Mouse (Mus musculus): ENCODE data around the gene Cbwd1.

Gene Cbwd1

DNA sequence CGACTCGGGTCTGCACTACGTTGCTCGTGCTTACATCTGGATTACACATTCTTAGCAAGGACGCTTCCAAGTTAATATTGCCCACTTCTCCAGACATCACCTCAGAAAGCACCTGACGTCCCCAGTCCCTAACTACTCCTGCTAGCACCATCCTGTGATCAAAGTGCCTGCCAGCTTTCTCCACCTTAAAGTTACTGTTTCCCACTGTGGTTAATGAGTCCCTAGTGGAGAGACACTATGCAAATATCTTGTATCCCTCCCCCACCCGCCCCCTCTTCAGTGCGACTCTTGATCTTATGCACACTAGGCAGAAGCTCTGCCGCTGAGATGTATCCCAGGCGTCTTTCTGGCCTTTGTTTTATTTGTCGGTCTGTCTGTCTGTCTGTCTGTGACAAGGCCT, 16.6 kb upstream of the Cbwd1 start:
- DNase-seq (ENCODE audit: low read depth, low spot score) = no peak

- DNase-seq (ENCODE audit: low read depth, low spot score) = no peak
Observed at GRCm38 (mm10) chr19:24972701-24973390, 11.4 kb upstream of the Cbwd1 start.

- DNase-seq (ENCODE audit: low read depth, low spot score) = no peak
Observed at GRCm38 (mm10) chr19:24971307-24971706, 9.9 kb upstream of the Cbwd1 start.

DNA sequence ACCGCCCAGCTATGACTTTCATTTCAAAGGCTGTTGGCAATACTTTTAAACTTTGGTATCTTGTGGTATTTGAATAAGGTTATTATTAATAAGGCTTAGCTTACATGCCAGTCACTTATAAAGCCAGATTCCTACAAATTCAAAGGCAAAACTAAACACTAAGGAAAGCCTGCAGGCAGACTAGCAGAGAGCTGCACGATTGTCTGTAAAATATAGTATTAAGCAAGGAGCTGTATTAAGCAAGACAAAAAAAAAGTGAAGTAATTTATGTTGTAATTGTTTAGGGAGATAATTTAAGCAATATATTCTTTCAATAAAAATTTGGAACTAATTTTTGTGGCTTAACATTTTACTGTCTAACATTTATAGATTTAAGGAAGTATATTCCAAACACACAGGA, 5.5 kb upstream of the Cbwd1 start:
- no peak for DNase-seq (ENCODE audit: low read depth, low spot score)

DNA sequence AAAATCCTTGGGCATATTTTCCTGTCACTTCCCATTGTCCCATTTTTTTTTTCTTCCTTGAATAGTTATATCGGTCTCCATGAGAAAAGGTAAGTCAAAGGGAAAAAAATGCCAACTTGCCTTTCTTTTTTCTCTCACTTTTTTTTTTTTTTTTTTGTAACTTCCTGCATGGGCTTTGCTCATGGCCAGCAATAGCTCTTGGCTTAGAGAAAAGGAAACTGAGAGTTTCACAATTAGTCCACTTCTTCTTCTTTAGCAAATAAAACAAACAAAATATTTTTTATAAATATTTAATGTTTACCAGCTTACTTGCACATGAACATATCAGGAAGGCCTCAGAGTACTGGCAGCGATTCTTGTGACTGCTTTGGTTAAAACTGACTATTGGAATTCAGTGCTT, 4.8 kb upstream of the Cbwd1 start:
- no peak for DNase-seq (ENCODE audit: low read depth, low spot score)

- DNase-seq (ENCODE audit: low read depth, low spot score) = peak; percentile 57
Observed at GRCm38 (mm10) chr19:24958531-24958930, 2.9 kb downstream of the Cbwd1 start.

DNA sequence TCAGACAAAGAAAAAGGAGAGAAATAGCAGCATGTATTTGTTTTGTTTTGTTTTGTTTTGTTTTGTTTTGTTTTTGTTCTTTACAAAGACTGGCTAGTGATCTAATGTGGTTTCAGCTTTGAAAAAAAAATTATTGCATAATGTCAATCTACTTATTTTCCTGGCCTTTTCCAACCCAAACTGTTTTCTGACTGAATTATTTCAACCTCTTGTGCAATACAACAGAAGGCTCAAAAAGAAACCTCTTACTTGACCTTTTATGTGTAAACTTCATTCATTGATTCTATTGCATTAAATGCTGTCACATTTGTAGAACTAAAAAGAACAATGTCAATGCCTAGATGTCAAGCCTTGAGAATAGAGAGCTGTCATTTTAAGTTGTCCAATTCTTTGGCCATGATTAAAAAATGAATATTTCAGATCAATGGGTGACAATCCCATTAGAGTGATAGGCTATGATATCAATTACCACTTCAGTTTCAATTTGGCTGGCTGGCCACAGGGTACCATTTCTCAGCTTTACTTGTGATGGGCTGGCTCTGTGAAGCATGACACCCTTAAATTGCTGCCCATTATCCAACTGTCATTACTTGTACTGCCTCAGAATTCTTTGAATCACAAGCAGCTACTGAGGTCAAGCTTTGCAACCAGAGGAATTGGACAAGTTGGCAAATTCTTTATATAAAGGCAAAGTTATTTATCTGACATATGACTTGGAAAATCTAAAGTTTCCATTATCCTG, 15.7 kb downstream of the Cbwd1 start:
- DNase-seq (ENCODE audit: low read depth, low spot score) = no peak

- no peak for DNase-seq (ENCODE audit: low read depth, low spot score)
Observed at GRCm38 (mm10) chr19:24937084-24937483, 24.3 kb downstream of the Cbwd1 start.

DNA sequence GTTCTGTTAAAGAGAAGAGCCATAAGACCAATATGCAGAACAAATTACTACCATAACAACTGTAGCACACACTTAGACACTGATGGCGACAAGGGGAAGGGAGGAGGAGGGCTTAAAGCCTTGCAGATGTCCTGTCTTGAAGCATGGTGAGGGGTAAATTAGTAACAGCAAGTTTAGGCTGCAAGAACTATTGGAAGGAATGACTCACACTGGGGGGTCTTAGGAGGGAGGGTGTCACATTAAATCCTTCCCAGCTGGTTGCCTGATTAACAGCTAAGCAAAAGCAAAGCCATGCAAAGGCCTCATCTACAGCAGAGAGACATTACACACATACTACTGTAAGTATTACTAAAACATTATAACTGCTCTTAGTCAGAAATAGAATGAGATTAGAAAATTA, 32.4 kb downstream of the Cbwd1 start:
- no peak for DNase-seq (ENCODE audit: low read depth, low spot score)

DNA sequence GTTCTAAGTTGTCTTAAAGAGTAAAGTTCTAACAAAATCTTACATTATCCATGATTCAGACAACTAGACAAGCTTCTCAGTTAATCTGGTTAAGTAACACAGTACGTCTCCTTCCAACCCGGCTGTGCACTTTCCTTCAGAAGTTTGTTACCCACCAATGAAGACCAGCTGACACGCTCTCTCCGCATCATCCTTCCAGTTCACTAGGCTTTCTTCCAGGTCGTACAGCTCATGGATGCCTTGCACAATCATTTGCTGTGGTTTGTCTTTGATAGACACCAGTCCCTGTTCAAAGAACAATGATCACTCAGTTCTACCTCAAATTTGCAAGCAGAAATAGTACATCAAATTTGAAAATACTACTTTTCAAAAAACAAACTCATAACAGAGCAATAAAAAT, 40.5 kb downstream of the Cbwd1 start:
- no peak for DNase-seq (ENCODE audit: low read depth, low spot score)

DNA sequence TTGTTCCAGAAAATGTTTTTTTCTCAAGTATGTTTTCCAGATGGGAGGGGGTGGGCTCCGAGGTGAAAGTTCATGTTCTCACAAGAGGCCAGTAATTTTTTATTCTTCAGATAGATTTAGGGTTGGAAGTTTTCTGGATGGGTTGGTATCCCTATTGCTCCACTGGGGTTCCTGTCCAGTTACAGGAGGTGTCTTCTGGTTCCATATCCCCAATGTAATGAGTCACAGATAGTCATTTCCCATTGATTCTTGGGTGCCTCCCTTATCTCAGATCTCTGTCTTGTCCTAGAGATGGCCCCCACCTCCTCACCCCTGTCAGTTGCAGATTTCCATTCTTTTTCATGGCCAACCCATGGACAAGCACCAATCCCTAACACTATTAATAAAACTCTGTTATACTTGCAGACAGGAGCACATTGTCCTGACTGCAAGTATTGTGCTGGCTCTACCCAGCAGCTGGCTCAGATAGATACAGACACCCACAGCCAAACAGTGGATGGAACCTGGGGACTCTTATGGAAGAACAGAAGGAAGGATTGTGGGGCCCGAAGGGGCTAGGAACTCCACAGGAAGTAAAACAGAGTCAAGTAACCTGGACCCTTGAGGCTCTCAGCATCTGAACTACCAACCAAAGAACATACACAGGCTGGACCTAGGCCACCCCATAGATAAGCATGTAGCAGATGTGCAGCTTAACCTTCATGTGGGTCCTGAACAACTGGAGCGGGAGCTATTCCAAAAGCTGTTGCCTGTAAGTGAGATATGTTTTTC, 52.8 kb downstream of the Cbwd1 start:
- no peak for DNase-seq (ENCODE audit: low read depth, low spot score)

DNA sequence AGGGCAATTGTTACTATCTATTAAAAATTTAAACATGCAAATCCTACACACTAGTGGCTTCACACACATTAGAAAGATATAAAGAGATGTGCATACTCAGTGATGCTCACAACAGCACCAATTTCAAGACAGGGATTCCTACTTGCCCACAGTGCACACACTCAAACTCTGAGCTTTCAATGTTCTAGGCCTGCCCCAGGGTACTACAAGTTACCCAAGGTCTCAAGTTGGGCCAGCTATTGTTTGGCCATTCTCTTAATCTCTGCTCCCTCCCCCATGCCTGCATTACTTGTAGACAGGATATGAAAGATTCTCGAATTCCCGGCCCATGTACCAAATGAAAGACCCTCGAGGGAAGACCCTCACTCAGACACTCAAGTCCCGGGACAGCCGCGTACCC, 53.8 kb downstream of the Cbwd1 start:
- no peak for DNase-seq (ENCODE audit: low read depth, low spot score)

GRCm38 (mm10) chr19:24902821-24903220, 58.6 kb downstream of the Cbwd1 start:
- DNase-seq (ENCODE audit: low read depth, low spot score) = no peak

DNA sequence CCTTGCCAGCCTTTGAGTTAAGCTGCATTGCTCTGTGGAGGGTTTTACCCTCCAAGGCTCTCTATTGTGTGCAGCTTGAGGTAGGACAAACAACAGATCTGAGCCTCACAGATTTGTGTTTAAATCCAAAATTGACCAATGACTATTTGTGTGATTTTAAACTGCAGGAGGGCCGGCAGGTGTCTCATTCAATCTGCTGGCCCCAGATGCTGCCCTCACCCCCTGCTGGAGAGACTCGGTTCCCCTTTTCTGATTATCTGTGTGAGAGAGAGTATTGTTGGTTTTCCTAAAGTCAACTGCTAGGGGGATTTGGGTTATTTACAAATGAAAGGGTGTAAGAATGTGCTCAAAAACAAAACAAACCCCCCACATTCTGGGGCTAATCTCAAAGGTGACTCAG, 59.2 kb downstream of the Cbwd1 start:
- DNase-seq (ENCODE audit: low read depth, low spot score) = peak; percentile 24

- no peak for DNase-seq (ENCODE audit: low read depth, low spot score)
Observed at GRCm38 (mm10) chr19:24901666-24902065, 59.7 kb downstream of the Cbwd1 start.

GRCm38 (mm10) chr19:24900581-24901220, 60.7 kb downstream of the Cbwd1 start, which contains the start of gene Foxd4:
Gene Foxd4, minus strand, starts transcription at chr19:24901197.
- no peak for DNase-seq (ENCODE audit: low read depth, low spot score)

- DNase-seq (ENCODE audit: low read depth, low spot score) = peak; percentile 68
Observed at GRCm38 (mm10) chr19:24899578-24900544, 61.5 kb downstream of the Cbwd1 start.

GRCm38 (mm10) chr19:24898737-24899577, 62.5 kb downstream of the Cbwd1 start:
- DNase-seq (ENCODE audit: low read depth, low spot score) = peak; percentile 43

DNA sequence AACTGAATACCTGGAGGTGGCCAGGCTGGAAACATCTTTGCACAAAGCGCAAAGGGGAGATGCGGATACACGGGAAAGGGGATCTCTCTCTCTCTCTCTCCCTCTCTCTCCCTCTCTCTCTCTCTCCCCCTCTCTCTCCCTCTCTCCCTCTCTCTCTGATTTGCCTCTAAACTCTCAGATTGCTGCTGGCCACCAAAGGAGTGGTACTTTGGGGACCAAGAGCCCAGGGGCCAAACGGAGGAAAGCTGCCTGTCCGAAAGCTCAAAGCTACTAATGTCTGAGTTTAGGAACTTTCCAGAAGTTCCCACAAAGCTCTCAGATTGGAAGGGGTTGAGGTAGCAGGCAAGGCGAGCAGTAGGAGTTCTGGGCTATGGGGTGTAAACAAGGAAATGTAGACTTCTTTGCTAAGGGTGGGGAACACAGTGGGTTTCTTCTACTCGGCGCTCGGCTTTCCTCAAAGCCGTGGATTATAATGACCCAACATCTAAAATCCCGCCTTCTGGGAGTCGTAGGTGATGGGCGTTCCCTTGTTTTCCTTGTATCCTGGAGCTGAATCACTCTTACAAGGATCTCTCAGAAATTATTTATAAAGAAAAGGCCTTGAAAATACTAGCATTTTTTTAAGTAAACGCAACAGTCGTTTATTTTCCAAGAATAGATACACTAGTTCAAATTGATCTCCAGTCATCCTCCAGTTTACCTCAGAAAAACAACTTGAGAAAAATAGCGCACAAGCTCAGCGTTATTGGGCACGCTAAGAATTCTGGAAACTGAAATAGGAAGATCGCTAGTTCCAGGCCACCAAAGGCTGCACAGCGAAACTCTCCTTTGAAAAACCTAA, 63.3 kb downstream of the Cbwd1 start:
- peak; percentile 25 for DNase-seq (ENCODE audit: low read depth, low spot score)

Measured in R1 (cell line).